Mouse (Mus musculus) heart, embryonic 14.5 days (tissue): ENCODE data around the gene Sgip1. TPM values are rescaled to one million over a fixed set of nuclear protein-coding genes. Genes with fewer than 3 reads are reported as not detected.

Experiments
- ATAC-seq: fragments of 200-750 bp; cut with Nextera tagmentation; 2 replicates; pipeline ENCODE4 v1.8.0; 2017; ENCODE audit warnings: low read depth, moderate TSS enrichment; ENCODE audit not compliant: insufficient number of reproducible peaks, insufficient read depth, low FRiP score
- H3K27ac ChIP-seq, 2 experiments: fragments of 200-500 bp in 1 of 2; fragments of 300-500 bp in 1 of 2; sonication (generic) in 1 of 2; replicated peaks in 1 of 2; 2 replicates each; pipeline ENCODE4 v1.5.1; 2012 to 2014; ENCODE audit warnings: low read depth in 2 of 2, low read length in 2 of 2, control low read depth in 1 of 2, mild to moderate bottlenecking in 1 of 2, mixed read lengths in 1 of 2; ENCODE audit not compliant: control insufficient read depth in 1 of 2, insufficient read depth in 1 of 2
- H3K27me3 ChIP-seq: fragments of 300-500 bp; sonication (generic); 2 replicates; pipeline ENCODE4 v1.6.1; 2014; ENCODE audit warnings: mild to moderate bottlenecking, low read length, control low read depth; ENCODE audit not compliant: control insufficient read depth, insufficient read depth
- H3K36me3 ChIP-seq: fragments of 300-500 bp; sonication (generic); 2 replicates; pipeline ENCODE4 v1.6.1; 2014; ENCODE audit warnings: mild to moderate bottlenecking, control low read depth, low read length, mixed read lengths; ENCODE audit not compliant: control insufficient read depth, insufficient read depth
- H3K4me1 ChIP-seq, 2 experiments: fragments of 200-500 bp in 1 of 2; fragments of 300-500 bp in 1 of 2; sonication (generic) in 1 of 2; 2 replicates each; pipeline ENCODE4 v1.6.1; 2012 to 2014; ENCODE audit warnings: low read length in 2 of 2, control low read depth in 1 of 2, mixed read lengths in 1 of 2; ENCODE audit not compliant: control insufficient read depth in 2 of 2, insufficient read depth in 2 of 2
- H3K4me2 ChIP-seq: fragments of 300-500 bp; sonication (generic); 2 replicates; pipeline ENCODE4 v1.6.1; 2014; ENCODE audit warnings: mild to moderate bottlenecking, low read length
- H3K4me3 ChIP-seq, 2 experiments: fragments of 200-500 bp in 1 of 2; fragments of 300-500 bp in 1 of 2; sonication (generic) in 1 of 2; 2 replicates each; pipeline ENCODE4 v1.5.1; 2012 to 2014; ENCODE audit warnings: low read length in 2 of 2, mild to moderate bottlenecking in 2 of 2, control low read depth in 1 of 2, low read depth in 1 of 2, moderate library complexity in 1 of 2; ENCODE audit not compliant: control insufficient read depth in 1 of 2, insufficient read depth in 1 of 2
- H3K9ac ChIP-seq: fragments of 300-500 bp; sonication (generic); 2 replicates; pipeline ENCODE4 v1.6.1; 2014; ENCODE audit warnings: mild to moderate bottlenecking, low read length
- H3K9me3 ChIP-seq: fragments of 300-500 bp; sonication (generic); 2 replicates; pipeline ENCODE4 v1.6.1; 2016; ENCODE audit warnings: low read length, control low read depth; ENCODE audit not compliant: control insufficient read depth
- WGBS: fragments of 180-500 bp; shearing (Covaris S2); extraction: QIAGEN DNeasy Blood & Tissue Kit; methylation state at CpG from one replicate; pipeline ENCODE4 v1.1.7; 2014; 5-methylcytosine and 5-hydroxymethylcytosine counted together
- polyA plus RNA-seq: library from polyadenylated mRNA; unstranded; fragments of >200 nt; fragmentation: Nextera tagmentation; extraction: Ambion mirVana; gene quantifications from 2 replicates; pipeline ENCODE4 v1.2.1, GENCODE M21; 2014

Sgip1 gene
- polyA plus RNA-seq, 1 experiment from 2014 or later = 0.92 TPM

DNA sequence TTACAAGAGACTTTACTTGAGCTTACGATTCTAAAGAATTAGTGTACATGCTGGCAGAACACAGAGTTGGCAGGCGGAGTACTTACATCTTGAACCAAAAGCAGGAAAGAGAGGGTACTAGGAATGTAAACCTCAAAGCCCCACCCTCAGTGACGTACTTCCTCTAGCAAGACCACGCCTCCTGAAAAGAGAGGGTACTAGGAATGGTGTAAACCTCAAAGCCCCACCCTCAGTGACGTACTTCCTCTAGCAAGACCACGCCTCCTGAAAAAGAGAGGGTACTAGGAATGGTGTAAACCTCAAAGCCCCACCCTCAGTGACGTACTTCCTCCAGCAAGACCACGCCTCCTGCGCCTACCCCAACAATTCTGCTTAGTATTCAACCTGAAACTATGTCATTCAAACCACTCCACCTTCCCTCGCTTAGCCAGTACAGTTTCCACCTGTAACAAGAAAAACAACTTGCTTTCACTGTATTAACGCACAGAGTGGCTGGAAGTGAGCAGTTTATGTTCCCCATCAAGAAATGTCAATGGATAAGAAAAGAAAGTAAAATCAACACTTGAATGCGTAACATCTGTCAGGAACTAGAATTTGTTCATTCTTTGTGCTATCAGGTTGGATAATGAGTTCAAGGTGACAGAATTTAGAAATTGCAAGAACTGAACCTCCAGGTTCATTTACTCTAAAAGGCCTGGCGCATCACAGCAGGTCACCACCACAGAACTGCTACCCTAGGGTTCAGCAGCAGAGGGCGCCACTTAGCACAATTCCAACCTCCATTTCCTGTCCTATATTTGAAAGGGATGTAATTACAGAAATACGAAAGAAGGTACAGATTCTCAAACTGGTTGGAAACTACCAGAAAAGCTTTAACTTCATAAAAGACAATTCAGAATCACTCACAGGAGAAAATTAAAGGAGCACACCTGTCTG is 118.4 kb downstream of the Sgip1 start:
- Histone ChIP-seq H3K9ac (no peak overlapping the region), H3K4me2 (no peak overlapping the region)

DNA sequence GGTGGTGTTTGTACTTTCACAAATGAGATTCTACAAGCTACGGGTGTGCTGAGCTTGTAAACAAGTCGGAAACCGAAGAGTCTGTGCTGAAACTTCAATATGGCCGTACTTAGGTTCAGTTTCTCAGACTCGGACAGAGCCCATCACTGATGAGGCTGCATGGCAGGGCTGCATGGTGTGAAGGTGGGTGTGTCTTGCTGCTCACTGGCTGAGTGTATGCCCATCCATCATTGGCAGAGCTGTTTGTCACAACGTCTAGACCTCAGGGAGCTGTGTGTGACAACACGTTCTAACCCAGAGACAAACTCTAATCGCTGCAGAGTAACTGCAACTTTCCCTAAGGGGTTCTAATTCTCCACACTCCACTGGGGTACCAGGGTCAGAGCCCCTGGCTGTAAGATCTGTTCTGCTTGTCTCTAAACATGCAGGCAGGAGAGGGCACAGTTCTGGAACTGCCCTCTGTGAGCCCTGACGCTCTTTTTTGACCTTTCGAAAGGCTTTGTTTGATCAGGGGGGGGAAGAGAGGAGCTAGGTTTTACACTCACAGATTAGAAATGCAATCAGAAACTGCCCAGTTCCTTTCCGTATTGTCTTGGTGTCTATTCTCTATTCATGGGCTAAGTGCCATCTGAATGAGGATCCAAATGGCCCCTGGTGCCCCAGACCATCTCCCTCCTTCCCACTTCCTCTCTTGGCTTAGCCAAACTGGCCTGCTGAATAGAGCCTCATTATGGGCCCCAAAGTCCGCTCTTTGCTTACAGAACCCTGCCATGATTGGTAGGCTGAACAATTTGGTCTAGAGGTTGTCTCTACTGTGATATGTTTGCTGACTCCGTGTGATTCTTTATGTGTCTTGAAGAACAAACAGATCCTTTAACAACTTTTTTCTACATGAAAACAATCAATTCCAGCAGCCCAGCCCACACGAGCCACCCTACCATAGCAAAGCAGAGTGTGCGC is 121.9 kb downstream of the Sgip1 start:
- Histone ChIP-seq H3K36me3 (no peaks in the 10 kb centered on the region), H3K9ac (no peak overlapping the region), H3K9me3 (no peaks in the 10 kb centered on the region), H3K4me3 (no peak overlapping the region), H3K27me3 (no peaks in the 10 kb centered on the region), H3K27ac (no peak overlapping the region), H3K4me1 (no peaks in the 10 kb centered on the region), H3K4me2 (no peak overlapping the region)
- 82% methylated on average over 15 of the region's 15 CpGs for WGBS
- ATAC-seq = no peak

More for the DNA sequence above, 118.4 kb downstream of the Sgip1 start:
- H3K27me3 ChIP-seq = no peaks in the 10 kb centered on the region
- H3K9me3 ChIP-seq = no peaks in the 10 kb centered on the region
- no peak overlapping the region for H3K4me3 ChIP-seq
- H3K36me3 ChIP-seq = no peaks in the 10 kb centered on the region
- no peaks in the 10 kb centered on the region for H3K4me1 ChIP-seq
- H3K27ac ChIP-seq = no peak overlapping the region
- 87% methylated on average over 15 of the region's 15 CpGs for WGBS
- ATAC-seq = no peak

DNA sequence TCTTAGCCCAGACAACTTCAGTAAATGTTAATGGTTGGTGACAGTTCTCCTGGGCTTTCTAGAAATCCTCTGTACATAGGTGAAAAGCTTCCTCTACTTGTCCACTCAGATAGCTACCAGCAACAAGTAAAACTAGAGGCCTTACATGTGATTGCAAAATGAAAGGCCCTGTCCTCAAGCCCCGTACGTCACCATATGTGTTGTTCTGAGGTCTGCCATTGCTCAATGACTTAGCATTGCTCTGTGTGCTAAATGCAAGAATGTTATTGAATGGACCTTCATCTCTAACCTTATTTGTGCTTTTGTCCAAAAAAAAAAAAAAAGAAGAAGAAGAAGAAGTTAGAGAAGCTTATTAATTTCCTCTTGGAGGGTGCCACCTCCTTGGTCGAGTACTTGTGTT is 125.4 kb downstream of the Sgip1 start:
- no peak for ATAC-seq
- no peaks in the 10 kb centered on the region for H3K27me3 ChIP-seq
- 84% methylated on average over 3 of the region's 3 CpGs for WGBS
- no peak overlapping the region for H3K4me3 ChIP-seq
- no peak overlapping the region for H3K4me2 ChIP-seq
- H3K4me1 ChIP-seq = peaks cover 2 to 5% of the 10 kb centered on the region in 2 experiments; a peak in 2 of 4 replicates
- no peaks in the 10 kb centered on the region for H3K9me3 ChIP-seq
- H3K27ac ChIP-seq = no peak overlapping the region
- H3K36me3 ChIP-seq = no peaks in the 10 kb centered on the region
- no peak overlapping the region for H3K9ac ChIP-seq

DNA sequence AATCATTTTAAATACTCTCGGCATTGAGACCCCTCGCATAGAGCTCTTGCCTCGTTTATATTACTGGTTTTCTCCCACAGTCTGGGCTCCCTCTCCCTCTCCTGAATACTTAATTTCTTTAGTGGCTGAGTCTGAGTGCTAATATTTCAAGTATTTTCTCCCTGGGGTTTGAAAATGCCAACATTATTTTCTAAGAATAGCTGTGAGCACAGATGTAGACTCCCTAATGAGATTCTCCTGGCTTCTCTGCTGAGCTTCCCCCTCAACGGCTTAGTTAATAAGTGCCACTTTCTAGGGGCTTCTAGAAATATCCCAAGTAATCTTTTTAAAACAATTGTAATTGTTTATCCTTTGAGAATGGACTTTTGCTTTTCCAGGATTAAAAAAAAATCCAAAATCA is 130.2 kb downstream of the Sgip1 start:
- Histone ChIP-seq H3K4me1 (peaks cover 4 to 5% of the 10 kb centered on the region in 2 experiments; a peak in 2 of 4 replicates), H3K36me3 (no peaks in the 10 kb centered on the region), H3K9me3 (0 out of 2 replicates have a peak, but pooled peaks cover 3% of the 10 kb centered on the region), H3K27me3 (no peaks in the 10 kb centered on the region), H3K4me2 (no peak overlapping the region), H3K27ac (no peak overlapping the region), H3K4me3 (no peak overlapping the region), H3K9ac (no peak overlapping the region)
- WGBS = 74% methylated on average over 4 of the region's 4 CpGs
- ATAC-seq = no peak

DNA sequence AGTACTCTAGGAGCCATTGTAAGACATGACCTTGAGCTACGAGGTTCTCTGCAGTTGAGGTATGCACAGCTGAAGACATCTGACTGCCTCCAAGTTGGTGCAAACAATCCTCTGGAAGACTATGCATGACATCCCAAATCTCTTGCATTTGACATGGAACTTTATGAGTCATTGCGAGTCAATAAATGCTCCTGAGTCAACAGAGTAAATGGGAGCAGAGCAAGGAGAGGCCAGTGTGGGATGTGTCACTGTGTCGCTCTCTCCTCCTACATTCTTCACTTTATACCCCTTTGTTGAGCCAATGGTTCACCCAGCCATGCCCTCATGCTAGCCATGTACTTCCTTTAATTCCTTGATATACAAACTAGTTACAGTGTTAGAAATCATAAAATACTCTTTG is 142.0 kb downstream of the Sgip1 start:
- Histone ChIP-seq H3K4me1 (no peaks in the 10 kb centered on the region), H3K36me3 (no peaks in the 10 kb centered on the region), H3K4me2 (no peak overlapping the region), H3K9ac (no peak overlapping the region), H3K27me3 (no peaks in the 10 kb centered on the region), H3K4me3 (no peak overlapping the region), H3K27ac (no peak overlapping the region), H3K9me3 (no peaks in the 10 kb centered on the region)
- no peak for ATAC-seq
- WGBS = 86% methylated on average over 3 of the region's 3 CpGs

DNA sequence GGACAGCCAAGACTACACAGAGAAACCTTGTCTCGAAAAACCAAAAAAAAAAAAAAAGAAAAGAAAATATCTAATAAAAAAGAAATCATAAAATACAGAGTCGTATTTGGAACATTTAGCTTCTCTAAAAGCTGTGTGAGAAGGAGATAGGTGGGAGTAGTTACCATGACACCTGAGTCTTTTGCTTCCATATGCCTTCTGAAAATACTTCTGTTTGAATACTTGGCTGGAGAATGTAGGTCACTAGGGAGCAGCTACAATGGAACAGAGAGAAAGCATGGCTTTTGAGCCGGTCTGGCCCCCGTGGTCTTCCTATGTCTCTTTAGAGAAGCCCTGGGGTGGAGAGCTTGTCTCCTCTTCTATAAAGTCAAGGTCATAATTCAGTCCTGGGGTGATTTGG is 143.1 kb downstream of the Sgip1 start:
- Histone ChIP-seq H3K27ac (no peak overlapping the region), H3K36me3 (no peaks in the 10 kb centered on the region), H3K4me3 (no peak overlapping the region), H3K9me3 (no peaks in the 10 kb centered on the region), H3K4me1 (no peaks in the 10 kb centered on the region), H3K27me3 (no peaks in the 10 kb centered on the region), H3K4me2 (no peak overlapping the region), H3K9ac (no peak overlapping the region)
- whole genome bisulfite sequencing = 95% methylated on average over 4 of the region's 4 CpGs
- no peak for ATAC-seq

DNA sequence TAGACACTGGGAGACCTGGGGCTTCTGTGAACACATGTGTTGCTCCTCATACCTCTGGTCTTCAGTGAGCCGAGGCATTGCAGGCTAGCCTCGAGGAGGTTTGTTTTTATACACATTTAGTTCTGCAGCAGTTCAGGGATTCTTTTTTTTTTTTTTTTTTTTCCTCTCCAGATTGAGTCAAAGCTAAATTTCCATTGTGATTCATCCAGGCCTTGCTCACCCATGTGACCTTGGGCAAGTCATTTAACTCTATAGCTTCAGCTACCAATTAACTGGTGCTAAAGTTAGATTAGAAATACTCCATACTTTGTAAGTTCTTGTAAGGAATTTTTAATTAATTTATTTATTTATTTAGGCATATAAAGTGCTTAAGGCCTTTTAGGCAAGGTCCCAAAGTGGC is 145.4 kb downstream of the Sgip1 start:
- Histone ChIP-seq H3K9me3 (no peaks in the 10 kb centered on the region), H3K4me3 (no peak overlapping the region), H3K27ac (no peak overlapping the region), H3K9ac (no peak overlapping the region), H3K4me1 (no peaks in the 10 kb centered on the region), H3K36me3 (no peaks in the 10 kb centered on the region), H3K4me2 (no peak overlapping the region), H3K27me3 (no peaks in the 10 kb centered on the region)
- 71% methylated on average over 2 of the region's 2 CpGs for WGBS
- no peak for ATAC-seq
